Mouse (Mus musculus): Measurements from ENCODE around the gene Lrr1.
"Not testable (repeated sequence)": the region's sequence is repeated elsewhere in the genome, so short reads cannot be mapped to it uniquely, and the experiment has no call there.

Gene Lrr1

GRCm38 (mm10) chr12:69163586-69163985 lies 5.0 kb upstream of the Lrr1 start:
- CTCF ChIA-PET = not testable (repeated sequence)

GRCm38 (mm10) chr12:69164904-69165303 lies 3.7 kb upstream of the Lrr1 start:
- CTCF ChIA-PET = interaction anchor here (0.7 kb wide), 1 partner anchor 409 kb away, joined by 7 read pairs; no protein-coding TSS in a partner anchor

- CTCF ChIA-PET = not testable (repeated sequence)
Observed at GRCm38 (mm10) chr12:69166861-69167581, 1.6 kb upstream of the Lrr1 start.

- CTCF ChIA-PET = interaction anchor here (0.7 kb wide), 2 partner anchors 11 to 19 kb away, joined by 6 to 22 read pairs; no protein-coding TSS in a partner anchor
Observed at GRCm38 (mm10) chr12:69167656-69168460, 756 bp upstream of the Lrr1 start.

- CTCF ChIA-PET = no interaction called here
Observed at GRCm38 (mm10) chr12:69171307-69171706, 2.7 kb downstream of the Lrr1 start.

- CTCF ChIA-PET = no interaction called here
Observed at GRCm38 (mm10) chr12:69175975-69176374, 7.4 kb downstream of the Lrr1 start.

GRCm38 (mm10) chr12:69177526-69177925 lies 8.9 kb downstream of the Lrr1 start:
- CTCF ChIA-PET = no interaction called here

- CTCF ChIA-PET = no interaction called here
Observed at GRCm38 (mm10) chr12:69179371-69179770, 10.8 kb downstream of the Lrr1 start.

- CTCF ChIA-PET = no interaction called here
Observed at GRCm38 (mm10) chr12:69181800-69182199, 13.2 kb downstream of the Lrr1 start.

GRCm38 (mm10) chr12:69183583-69184308 lies 15.1 kb downstream of the Lrr1 start, which contains the start of the genes Rpl36al and Mgat2:
Gene Rpl36al, minus strand, starts transcription at chr12:69184083.
Gene Mgat2, plus strand, starts transcription at chr12:69184157.
- CTCF ChIA-PET = no interaction called here

- CTCF ChIA-PET = no interaction called here
Observed at GRCm38 (mm10) chr12:69184342-69185295, 16.0 kb downstream of the Lrr1 start.

- CTCF ChIA-PET = no interaction called here
Observed at GRCm38 (mm10) chr12:69185371-69185770, 16.8 kb downstream of the Lrr1 start.

GRCm38 (mm10) chr12:69186811-69187471 lies 18.3 kb downstream of the Lrr1 start:
- CTCF ChIA-PET = interaction anchor here (0.5 kb wide), 2 partner anchors 19 to 161 kb away, joined by 6 to 8 read pairs; no protein-coding TSS in a partner anchor

- CTCF ChIA-PET = interaction anchor here (0.7 kb wide), 1 partner anchor 8 kb away, joined by 3 read pairs; the partner anchor contains the start of gene Dnaaf2
Observed at GRCm38 (mm10) chr12:69190074-69190473, 21.5 kb downstream of the Lrr1 start.

GRCm38 (mm10) chr12:69190522-69190921 lies 21.9 kb downstream of the Lrr1 start:
- CTCF ChIA-PET = no interaction called here

- CTCF ChIA-PET = interaction anchor here (0.6 kb wide), 1 partner anchor 888 kb away, joined by 3 read pairs; no protein-coding TSS in a partner anchor
Observed at GRCm38 (mm10) chr12:69191396-69191795, 22.8 kb downstream of the Lrr1 start.

GRCm38 (mm10) chr12:69192637-69193036 lies 24.0 kb downstream of the Lrr1 start:
- CTCF ChIA-PET = interaction anchor here (0.5 kb wide), 1 partner anchor 176 kb away, joined by 5 read pairs; no protein-coding TSS in a partner anchor

- CTCF ChIA-PET = no interaction called here
Observed at GRCm38 (mm10) chr12:69196444-69197377, 28.1 kb downstream of the Lrr1 start, which contains the start of gene Gm49383. Gene Gm49383, minus strand, starts transcription at chr12:69197104.
